Mouse (Mus musculus) testis, adult 2 months (tissue): ENCODE data around the gene Eif2b4.

Source experiments
- CTCF ChIP-seq: fragments of 200-500 bp; IDR thresholded peaks from 2 replicates; pipeline ENCODE4 v1.5.1; 2012; ENCODE audit warnings: low read depth, mild to moderate bottlenecking, inconsistent platforms, low read length, moderate library complexity; ENCODE audit not compliant: control insufficient read depth, insufficient read depth, insufficient replicate concordance
- POLR2A ChIP-seq: fragments of 200-500 bp; IDR thresholded peaks from 2 replicates; pipeline ENCODE4 v1.6.1; 2012; ENCODE audit warnings: low read depth, mild to moderate bottlenecking, inconsistent platforms, low read length, moderate library complexity; ENCODE audit not compliant: control insufficient read depth

DNA sequence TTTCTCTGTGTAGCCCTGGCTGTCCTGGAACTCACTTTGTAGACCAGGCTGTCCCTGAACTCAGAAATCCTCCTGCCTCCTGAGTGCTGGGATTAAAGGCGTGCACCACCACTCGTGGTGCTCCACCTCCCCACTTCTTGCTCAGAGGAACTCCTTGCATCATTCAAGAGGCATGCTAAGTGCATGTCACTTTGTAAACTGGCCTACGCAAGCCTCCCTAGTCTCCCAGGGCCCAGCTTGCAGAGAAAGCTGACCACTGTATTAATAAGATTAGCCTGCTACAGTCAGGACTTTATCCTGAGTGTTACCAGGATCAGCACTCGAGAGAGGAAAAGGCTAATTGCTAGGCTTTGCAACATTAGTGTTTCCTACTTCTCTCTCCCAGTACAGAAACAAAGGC is 24.6 kb downstream of the Eif2b4 start:
- TF ChIP-seq POLR2A, result no peak
- no peak for TF ChIP-seq CTCF
